Mouse (Mus musculus): Measurements from ENCODE around the gene Pqlc2. TPM values are rescaled to one million over a fixed set of nuclear protein-coding genes. Genes with fewer than 3 reads are reported as not detected.

Pqlc2 gene
- total and polyA plus RNA-seq, 2 experiments = 6.1 to 42.8 TPM

DNA sequence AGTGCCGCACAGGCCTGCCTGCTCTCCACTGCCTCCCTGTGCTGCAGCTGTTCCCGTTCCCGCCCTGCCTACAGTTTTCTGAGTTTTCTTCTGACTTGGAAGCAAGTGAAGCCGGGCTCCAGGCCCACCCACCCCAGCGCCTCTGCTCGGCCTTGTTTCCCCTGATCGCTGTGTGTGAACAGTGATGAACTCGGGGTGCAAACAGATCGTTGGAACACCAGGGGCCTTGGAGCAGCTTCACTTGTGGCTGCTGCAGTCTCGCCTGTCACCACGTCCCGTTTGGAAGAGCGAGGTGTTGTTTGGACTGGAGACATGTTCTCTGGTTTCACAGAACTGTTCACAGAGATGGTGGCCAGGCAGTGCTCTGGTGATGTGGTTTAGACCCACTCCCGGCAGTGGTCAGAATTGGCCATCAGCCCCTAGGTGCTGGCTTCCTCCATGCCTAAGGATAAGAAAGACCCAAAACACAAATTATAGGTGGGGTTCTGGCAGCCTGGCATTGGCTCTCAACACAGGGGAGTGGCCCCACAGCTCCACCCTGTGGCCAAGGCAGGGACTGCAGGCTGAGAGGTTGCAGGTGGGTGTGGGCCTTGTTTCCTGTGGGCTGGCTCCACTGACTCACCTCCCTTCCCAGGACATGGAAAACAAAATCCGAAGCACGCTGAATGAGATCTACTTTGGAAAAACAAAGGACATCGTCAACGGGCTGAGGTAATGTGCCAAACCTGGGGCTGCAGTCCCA lies 23.2 kb downstream of the Pqlc2 start:
- Histone ChIP-seq H3K9ac (ENCODE audit: low read depth, low read length) (no peak overlapping the region), H3K27ac (replicated peaks; ENCODE audit: insufficient read depth, low read depth, low read length) (no peak overlapping the region), H3K4me1 (ENCODE audit: control insufficient read depth, insufficient read depth, low read length) (no peaks in the 10 kb centered on the region), H3K79me2 (ENCODE audit: control insufficient read depth, insufficient read depth, low read length) (no peaks in the 10 kb centered on the region), H3K27me3 (ENCODE audit: control insufficient read depth, insufficient read depth, low read length) (no peaks in the 10 kb centered on the region), H3K36me3 (ENCODE audit: control insufficient read depth, insufficient read depth, low read length) (no peaks in the 10 kb centered on the region; the same call in 1 of the 2 replicates), H3K4me3 (ENCODE audit: insufficient read depth, low read depth, low read length) (no peak overlapping the region)
- TF ChIP-seq CTCF (IDR thresholded peaks at IDR 0.05; ENCODE audit: low read depth, low read length) (peak; percentile 96), POLR2A (IDR thresholded peaks at IDR 0.05; ENCODE audit: extremely low read depth, insufficient read depth, low read length) (no peak)
- WGBS = 74% methylated on average over 18 of the region's 18 CpGs
- no peak for DNase-seq (ENCODE audit: extremely low read depth, low read depth, low spot score)

DNA sequence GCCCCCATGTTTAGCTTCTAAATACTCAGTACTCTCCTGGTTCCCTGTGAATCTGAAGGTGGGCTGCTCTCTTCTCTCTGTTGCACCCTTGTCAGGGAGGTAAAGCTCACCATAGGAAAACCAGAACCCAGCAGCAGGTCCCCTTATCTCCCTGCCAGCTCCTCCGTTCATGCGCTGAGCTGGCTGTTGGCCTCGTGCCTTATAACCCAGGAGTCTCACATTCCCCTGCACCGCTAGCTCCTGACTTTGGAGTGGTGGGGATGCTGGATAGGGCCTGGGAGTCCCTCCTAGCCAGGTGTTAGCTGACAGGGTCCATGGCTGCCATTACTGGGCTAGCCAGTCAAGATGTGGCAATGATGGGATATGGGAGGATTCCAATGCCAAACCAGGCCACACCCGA lies 24.3 kb downstream of the Pqlc2 start:
- H3K4me1 ChIP-seq (ENCODE audit: control insufficient read depth, insufficient read depth, low read length) = no peaks in the 10 kb centered on the region
- H3K36me3 ChIP-seq (ENCODE audit: control insufficient read depth, insufficient read depth, low read length) = no peaks in the 10 kb centered on the region; the same call in 1 of the 2 replicates
- no peak overlapping the region for H3K4me3 ChIP-seq (ENCODE audit: insufficient read depth, low read depth, low read length)
- no peak overlapping the region for H3K9ac ChIP-seq (ENCODE audit: low read depth, low read length)
- 69% methylated on average over 5 of the region's 5 CpGs for WGBS
- no peaks in the 10 kb centered on the region for H3K27me3 ChIP-seq (ENCODE audit: control insufficient read depth, insufficient read depth, low read length)
- no peak for TF ChIP-seq POLR2A (IDR thresholded peaks at IDR 0.05; ENCODE audit: extremely low read depth, insufficient read depth, low read length)
- TF ChIP-seq CTCF (IDR thresholded peaks at IDR 0.05; ENCODE audit: low read depth, low read length) = no peak
- no peaks in the 10 kb centered on the region for H3K79me2 ChIP-seq (ENCODE audit: control insufficient read depth, insufficient read depth, low read length)
- no peak overlapping the region for H3K27ac ChIP-seq (replicated peaks; ENCODE audit: insufficient read depth, low read depth, low read length)
- no peak for DNase-seq (ENCODE audit: extremely low read depth, low read depth, low spot score)

DNA sequence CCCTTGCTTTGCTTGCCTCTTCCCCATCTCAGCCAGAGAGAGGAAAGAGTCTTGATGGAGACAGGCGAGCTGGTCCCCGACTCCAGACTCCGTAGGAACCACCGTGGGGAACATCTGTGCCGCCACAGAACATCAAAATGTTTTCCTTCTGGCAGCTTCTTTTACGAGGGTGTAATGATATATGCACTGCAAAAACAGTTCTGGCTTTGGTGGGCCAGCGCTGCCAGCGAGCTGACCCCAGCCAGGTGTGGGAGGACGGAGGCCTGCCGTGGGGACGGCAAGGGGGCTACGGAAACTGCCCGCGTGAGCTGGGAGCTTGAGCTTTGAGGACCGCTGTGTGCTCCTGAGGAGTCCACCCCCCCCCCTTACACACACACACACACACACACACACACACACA lies 25.6 kb downstream of the Pqlc2 start:
- H3K36me3 ChIP-seq (ENCODE audit: control insufficient read depth, insufficient read depth, low read length) = peaks cover 7% of the 10 kb centered on the region; the same call in 1 of the 2 replicates
- no peak overlapping the region for H3K4me3 ChIP-seq (ENCODE audit: insufficient read depth, low read depth, low read length)
- no peaks in the 10 kb centered on the region for H3K79me2 ChIP-seq (ENCODE audit: control insufficient read depth, insufficient read depth, low read length)
- no peak overlapping the region for H3K27ac ChIP-seq (replicated peaks; ENCODE audit: insufficient read depth, low read depth, low read length)
- H3K9ac ChIP-seq (ENCODE audit: low read depth, low read length) = no peak overlapping the region
- WGBS = 94% methylated on average over 15 of the region's 15 CpGs
- H3K4me1 ChIP-seq (ENCODE audit: control insufficient read depth, insufficient read depth, low read length) = no peaks in the 10 kb centered on the region
- DNase-seq (ENCODE audit: extremely low read depth, low read depth, low spot score) = no peak
- TF ChIP-seq CTCF (IDR thresholded peaks at IDR 0.05; ENCODE audit: low read depth, low read length) (no peak), POLR2A (IDR thresholded peaks at IDR 0.05; ENCODE audit: extremely low read depth, insufficient read depth, low read length) (no peak)
- no peaks in the 10 kb centered on the region for H3K27me3 ChIP-seq (ENCODE audit: control insufficient read depth, insufficient read depth, low read length)

- peaks cover 7% of the 10 kb centered on the region; the same call in 1 of the 2 replicates for H3K36me3 ChIP-seq (ENCODE audit: control insufficient read depth, insufficient read depth, low read length)
- no peaks in the 10 kb centered on the region for H3K79me2 ChIP-seq (ENCODE audit: control insufficient read depth, insufficient read depth, low read length)
- no peak for TF ChIP-seq CTCF (IDR thresholded peaks at IDR 0.05; ENCODE audit: low read depth, low read length)
- TF ChIP-seq POLR2A (IDR thresholded peaks at IDR 0.05; ENCODE audit: extremely low read depth, insufficient read depth, low read length) = no peak
- no peaks in the 10 kb centered on the region for H3K27me3 ChIP-seq (ENCODE audit: control insufficient read depth, insufficient read depth, low read length)
- no peak overlapping the region for H3K4me3 ChIP-seq (ENCODE audit: insufficient read depth, low read depth, low read length)
- no peak overlapping the region for H3K9ac ChIP-seq (ENCODE audit: low read depth, low read length)
- WGBS = 80% methylated on average over 6 of the region's 6 CpGs
- no peak for DNase-seq (ENCODE audit: extremely low read depth, low read depth, low spot score)
- no peaks in the 10 kb centered on the region for H3K4me1 ChIP-seq (ENCODE audit: control insufficient read depth, insufficient read depth, low read length)
- H3K27ac ChIP-seq (replicated peaks; ENCODE audit: insufficient read depth, low read depth, low read length) = no peak overlapping the region
Observed at GRCm38 (mm10) chr4:139282955-139283417, 27.5 kb downstream of the Pqlc2 start.

GRCm38 (mm10) chr4:139281791-139282345 lies 28.6 kb downstream of the Pqlc2 start:
- WGBS = 95% methylated on average over 16 of the region's 16 CpGs
- Histone ChIP-seq H3K27ac (replicated peaks; ENCODE audit: insufficient read depth, low read depth, low read length) (no peak overlapping the region), H3K79me2 (ENCODE audit: control insufficient read depth, insufficient read depth, low read length) (no peaks in the 10 kb centered on the region), H3K4me3 (ENCODE audit: insufficient read depth, low read depth, low read length) (no peak overlapping the region), H3K36me3 (ENCODE audit: control insufficient read depth, insufficient read depth, low read length) (peaks cover 7% of the 10 kb centered on the region; the same call in 1 of the 2 replicates), H3K4me1 (ENCODE audit: control insufficient read depth, insufficient read depth, low read length) (no peaks in the 10 kb centered on the region), H3K27me3 (ENCODE audit: control insufficient read depth, insufficient read depth, low read length) (no peaks in the 10 kb centered on the region), H3K9ac (ENCODE audit: low read depth, low read length) (no peak overlapping the region)
- DNase-seq (ENCODE audit: extremely low read depth, low read depth, low spot score) = no peak
- TF ChIP-seq CTCF (IDR thresholded peaks at IDR 0.05; ENCODE audit: low read depth, low read length) (no peak), POLR2A (IDR thresholded peaks at IDR 0.05; ENCODE audit: extremely low read depth, insufficient read depth, low read length) (no peak)

GRCm38 (mm10) chr4:139280530-139280929 lies 30.0 kb downstream of the Pqlc2 start:
- Histone ChIP-seq H3K79me2 (ENCODE audit: control insufficient read depth, insufficient read depth, low read length) (no peaks in the 10 kb centered on the region), H3K4me1 (ENCODE audit: control insufficient read depth, insufficient read depth, low read length) (no peaks in the 10 kb centered on the region), H3K36me3 (ENCODE audit: control insufficient read depth, insufficient read depth, low read length) (peaks cover 7% of the 10 kb centered on the region; the same call in 1 of the 2 replicates), H3K27ac (replicated peaks; ENCODE audit: insufficient read depth, low read depth, low read length) (no peak overlapping the region), H3K9ac (ENCODE audit: low read depth, low read length) (no peak overlapping the region), H3K27me3 (ENCODE audit: control insufficient read depth, insufficient read depth, low read length) (no peaks in the 10 kb centered on the region), H3K4me3 (ENCODE audit: insufficient read depth, low read depth, low read length) (no peak overlapping the region)
- no peak for DNase-seq (ENCODE audit: extremely low read depth, low read depth, low spot score)
- TF ChIP-seq CTCF (IDR thresholded peaks at IDR 0.05; ENCODE audit: low read depth, low read length) (no peak), POLR2A (IDR thresholded peaks at IDR 0.05; ENCODE audit: extremely low read depth, insufficient read depth, low read length) (no peak)
- 94% methylated on average over 12 of the region's 12 CpGs for WGBS

All from liver, adult 2 months (tissue).